Mouse (Mus musculus) intestine, embryonic 16.5 days (tissue): ENCODE measurements around the gene Jarid2. TPM values are rescaled to one million over a fixed set of nuclear protein-coding genes. Genes with fewer than 3 reads are reported as not detected.

Experiments used
- ATAC-seq: fragments of 200-750 bp; cut with Nextera tagmentation; 2 replicates; pipeline ENCODE4 v1.8.0; 2017; ENCODE audit warnings: moderate TSS enrichment, moderate library complexity
- H3K27ac ChIP-seq: fragments of 300-500 bp; sonication (generic); 2 replicates; pipeline ENCODE4 v1.5.1; 2014; ENCODE audit warnings: mild to moderate bottlenecking, low read length
- H3K27me3 ChIP-seq: fragments of 300-500 bp; sonication (generic); replicated peaks from 2 replicates; pipeline ENCODE4 v1.6.1; 2014; ENCODE audit warnings: low read length, control low read depth, mixed read lengths; ENCODE audit not compliant: control insufficient read depth, insufficient read depth
- H3K36me3 ChIP-seq: fragments of 300-500 bp; sonication (generic); 2 replicates; pipeline ENCODE4 v1.6.1; 2014; ENCODE audit warnings: low read length, control low read depth; ENCODE audit not compliant: control insufficient read depth, insufficient read depth
- H3K4me1 ChIP-seq: fragments of 300-500 bp; sonication (generic); 2 replicates; pipeline ENCODE4 v1.6.1; 2014; ENCODE audit warnings: low read length, control low read depth, mixed read lengths; ENCODE audit not compliant: control insufficient read depth, insufficient read depth
- H3K4me2 ChIP-seq: fragments of 300-500 bp; sonication (generic); 2 replicates; pipeline ENCODE4 v1.6.1; 2014; ENCODE audit warnings: low read depth, low read length, control low read depth
- H3K4me3 ChIP-seq: fragments of 300-500 bp; sonication (generic); 2 replicates; pipeline ENCODE4 v1.5.1; 2014; ENCODE audit warnings: mild to moderate bottlenecking, low read length
- H3K9ac ChIP-seq: fragments of 300-500 bp; sonication (generic); 2 replicates; pipeline ENCODE4 v1.6.1; 2014; ENCODE audit warnings: low read depth, low read length
- H3K9me3 ChIP-seq: fragments of 300-500 bp; sonication (generic); 2 replicates; pipeline ENCODE4 v1.6.1; 2016; ENCODE audit warnings: low read length, control low read depth; ENCODE audit not compliant: control insufficient read depth
- WGBS: fragments of 180-500 bp; shearing (Covaris S2); extraction: QIAGEN DNeasy Blood & Tissue Kit; methylation state at CpG from one replicate; pipeline ENCODE4 v1.1.7; 2014; 5-methylcytosine and 5-hydroxymethylcytosine counted together
- polyA plus RNA-seq: library from polyadenylated mRNA; unstranded; fragments of >200 nt; fragmentation: Nextera tagmentation; extraction: Ambion mirVana; gene quantifications from 2 replicates; pipeline ENCODE4 v1.2.1, GENCODE M21; 2015

Jarid2 gene
- 19.2 and 22.0 TPM in 2 replicates for polyA plus RNA-seq

DNA sequence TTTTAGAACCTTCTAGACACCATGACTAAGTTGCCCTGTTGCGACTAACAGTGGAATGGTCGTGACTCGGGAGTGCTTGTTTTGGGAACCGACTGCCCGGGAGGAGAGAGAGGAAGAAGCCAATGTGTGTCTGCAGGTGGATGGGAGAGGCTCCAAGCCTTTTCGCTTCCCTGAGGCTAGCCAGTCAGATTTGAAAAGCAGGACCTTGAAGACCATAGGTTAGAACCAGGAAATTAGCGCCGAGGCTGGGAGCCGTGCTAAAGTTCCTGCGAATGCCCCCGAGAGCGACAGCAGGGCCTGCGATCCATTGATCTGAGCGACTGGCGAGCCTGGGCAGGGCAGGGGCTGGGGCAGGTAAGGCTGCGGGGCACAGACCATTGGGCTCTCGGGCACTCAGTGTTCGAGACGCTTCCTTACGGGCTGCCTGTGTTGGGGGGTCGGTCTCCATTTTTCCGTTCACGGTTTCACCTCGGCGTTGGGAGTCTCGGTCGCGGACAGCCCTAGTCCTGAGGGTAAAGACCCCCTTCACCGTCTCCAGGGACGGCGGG, at the start of gene Jarid2:
Jarid2 (plus strand) TSS at position 51 of the 548 bp plus-strand sequence.
- no peaks in the 10 kb centered on the region for H3K36me3 ChIP-seq
- ATAC-seq = no peak
- WGBS = 3% methylated on average over 31 of the region's 31 CpGs
- no peaks in the 10 kb centered on the region for H3K9me3 ChIP-seq
- H3K9ac ChIP-seq = peak within 1 kb of the TSS; percentile 95
- H3K27me3 ChIP-seq = no peaks in the 10 kb centered on the region
- peaks cover 5% of the 10 kb centered on the region for H3K4me1 ChIP-seq
- peak within 1 kb of the TSS; percentile 93 for H3K4me2 ChIP-seq
- H3K27ac ChIP-seq = peak within 1 kb of the TSS; percentile 87
- H3K4me3 ChIP-seq = peak within 1 kb of the TSS; percentile 82

DNA sequence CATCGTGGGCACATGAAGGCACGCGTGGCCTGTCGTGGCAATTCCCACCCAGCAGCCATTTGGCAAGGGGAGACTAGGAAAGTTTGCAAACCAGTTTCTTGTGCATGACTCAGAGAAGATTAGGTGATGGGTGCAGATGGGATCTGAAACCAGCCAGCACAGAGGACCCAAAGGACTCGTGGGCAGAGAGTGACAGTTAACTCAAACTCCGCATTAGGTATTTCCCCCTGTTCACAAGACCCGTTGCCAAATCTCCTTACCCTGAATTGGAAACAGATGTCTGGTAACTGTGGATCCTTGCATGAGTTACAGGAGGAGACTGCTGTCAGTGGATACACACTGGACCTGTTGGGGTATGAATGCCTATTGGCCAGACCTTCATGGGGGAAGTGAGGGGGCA, 48.2 kb upstream of the Jarid2 start:
- 80% methylated on average over 7 of the region's 7 CpGs for WGBS
- H3K4me3 ChIP-seq = no peak overlapping the region

GRCm38 (mm10) chr13:44688140-44688539, 41.1 kb upstream of the Jarid2 start:
- H3K27me3 ChIP-seq = no peaks in the 10 kb centered on the region
- no peaks in the 10 kb centered on the region for H3K36me3 ChIP-seq
- no peak for ATAC-seq
- H3K9me3 ChIP-seq = no peaks in the 10 kb centered on the region
- H3K4me1 ChIP-seq = no peaks in the 10 kb centered on the region
- no peak overlapping the region for H3K9ac ChIP-seq
- H3K4me3 ChIP-seq = no peak overlapping the region
- no peak overlapping the region for H3K4me2 ChIP-seq
- no peak overlapping the region for H3K27ac ChIP-seq
- 48% methylated on average over 3 of the region's 3 CpGs for WGBS

More for the DNA sequence above, 48.2 kb upstream of the Jarid2 start:
- Histone ChIP-seq H3K36me3 (no peaks in the 10 kb centered on the region), H3K4me2 (no peak overlapping the region), H3K4me1 (no peaks in the 10 kb centered on the region), H3K9ac (no peak overlapping the region), H3K27me3 (no peaks in the 10 kb centered on the region), H3K27ac (no peak overlapping the region), H3K9me3 (peaks cover 6% of the 10 kb centered on the region)
- ATAC-seq = no peak

DNA sequence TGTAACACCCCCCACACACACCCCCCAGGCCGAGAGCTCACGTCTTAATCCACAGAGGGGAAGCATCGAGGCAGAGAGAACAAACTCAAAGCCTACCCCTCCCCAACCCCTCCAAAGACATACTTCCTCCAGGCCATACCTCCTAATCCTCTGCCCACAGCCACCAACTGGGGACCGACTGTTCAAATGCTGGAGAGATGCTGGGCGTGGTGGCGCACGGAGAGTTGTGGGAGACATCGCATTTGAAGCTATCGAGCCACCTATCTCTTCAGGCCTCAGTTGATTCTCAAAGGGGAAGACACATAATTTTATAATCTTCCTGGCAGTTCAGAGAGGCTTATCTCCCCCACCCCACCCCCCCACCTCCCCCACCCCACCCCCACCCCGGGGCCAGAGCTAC, 31.6 kb upstream of the Jarid2 start:
- Histone ChIP-seq H3K36me3 (no peaks in the 10 kb centered on the region), H3K9ac (no peak overlapping the region), H3K27me3 (no peaks in the 10 kb centered on the region), H3K4me3 (no peak overlapping the region), H3K27ac (no peak overlapping the region), H3K4me1 (no peaks in the 10 kb centered on the region), H3K9me3 (no peaks in the 10 kb centered on the region), H3K4me2 (no peak overlapping the region)
- no peak for ATAC-seq
- 84% methylated on average over 10 of the region's 10 CpGs for WGBS

DNA sequence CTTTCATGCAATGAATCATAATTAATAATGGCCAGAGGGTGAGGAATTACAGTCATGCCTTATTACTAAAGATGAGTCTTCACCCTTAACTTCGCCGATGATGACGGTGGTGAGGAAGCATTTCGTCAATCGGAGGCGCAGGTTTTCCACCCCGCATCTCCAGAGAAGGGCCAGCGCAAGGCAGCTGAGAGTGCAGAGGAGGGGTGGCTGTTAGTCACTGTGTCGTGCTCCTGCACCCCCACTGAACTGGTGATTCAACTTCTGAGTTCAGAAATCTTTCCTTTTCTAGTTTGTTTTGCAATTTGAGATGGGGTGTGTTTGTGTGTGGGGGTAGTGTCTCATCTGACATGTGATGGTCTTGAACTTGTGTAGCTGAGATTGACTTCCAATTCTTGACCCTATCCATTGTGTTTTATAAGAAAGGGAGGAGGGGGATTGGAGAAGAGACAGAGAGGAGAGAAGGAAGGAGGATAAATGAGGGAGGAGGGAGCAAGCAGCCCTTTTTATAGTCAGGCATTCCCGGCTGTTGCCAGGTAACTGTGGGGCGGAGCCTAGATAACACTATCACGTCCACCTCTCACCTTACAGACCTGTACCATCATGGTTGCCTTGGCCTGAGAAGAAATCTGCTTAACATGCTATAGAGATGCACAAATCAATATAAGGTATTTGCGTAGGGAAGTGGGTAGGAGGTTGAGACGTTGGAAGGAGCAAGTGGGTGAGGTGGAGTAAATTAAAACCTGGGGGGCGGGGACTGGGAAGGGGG, 25.1 kb upstream of the Jarid2 start:
- no peak overlapping the region for H3K9ac ChIP-seq
- no peak overlapping the region for H3K4me2 ChIP-seq
- WGBS = 80% methylated on average over 15 of the region's 15 CpGs
- no peaks in the 10 kb centered on the region for H3K4me1 ChIP-seq
- H3K27me3 ChIP-seq = no peaks in the 10 kb centered on the region
- no peak overlapping the region for H3K27ac ChIP-seq
- H3K9me3 ChIP-seq = no peaks in the 10 kb centered on the region
- no peak overlapping the region for H3K4me3 ChIP-seq
- no peaks in the 10 kb centered on the region for H3K36me3 ChIP-seq
- ATAC-seq = peak; percentile 76; the same call in 1 of the 2 replicates

DNA sequence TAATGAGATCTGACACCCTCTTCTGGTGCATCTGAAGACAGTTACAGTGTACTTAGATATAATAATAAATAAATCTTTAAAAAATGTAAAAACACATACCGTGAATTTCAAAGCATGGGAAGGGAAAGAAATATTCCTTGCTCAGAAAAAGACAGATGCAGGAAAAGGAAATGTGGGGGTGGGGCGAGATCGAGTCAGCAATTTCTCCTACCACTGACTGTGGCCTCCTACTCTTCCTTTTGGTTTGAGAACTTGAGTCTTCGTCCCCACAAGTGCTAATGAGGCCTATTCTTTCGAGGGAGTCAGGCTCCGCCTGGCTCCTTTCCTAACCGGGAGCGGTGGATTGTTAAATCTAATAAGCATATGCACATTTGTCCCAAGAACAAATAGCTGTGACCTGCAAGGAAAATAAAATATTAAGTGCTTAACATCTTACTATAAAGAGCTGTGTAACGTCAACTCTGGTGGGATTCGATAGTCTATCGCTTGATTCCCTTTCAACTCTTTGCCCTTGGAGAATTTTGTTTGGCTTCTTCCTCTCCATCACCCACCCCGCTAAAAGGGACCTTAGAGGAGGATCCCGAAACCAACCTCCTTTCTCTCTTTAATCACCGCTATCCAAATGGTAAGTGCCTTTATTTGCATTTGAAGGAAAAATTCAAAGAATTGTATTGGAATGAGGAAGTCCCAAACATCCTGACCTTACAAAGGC, 24.1 kb upstream of the Jarid2 start:
- no peak overlapping the region for H3K27ac ChIP-seq
- WGBS = 56% methylated on average over 14 of the region's 14 CpGs

GRCm38 (mm10) chr13:44705743-44706044, 23.6 kb upstream of the Jarid2 start:
- Histone ChIP-seq H3K27me3 (no peaks in the 10 kb centered on the region), H3K27ac (no peak overlapping the region), H3K9ac (no peak overlapping the region), H3K4me1 (no peaks in the 10 kb centered on the region), H3K4me2 (no peak overlapping the region), H3K36me3 (no peaks in the 10 kb centered on the region), H3K4me3 (no peak overlapping the region), H3K9me3 (no peaks in the 10 kb centered on the region)
- 72% methylated on average over 7 of the region's 7 CpGs for WGBS
- ATAC-seq = no peak

More for the DNA sequence above, 24.1 kb upstream of the Jarid2 start:
- H3K4me1 ChIP-seq = no peaks in the 10 kb centered on the region
- no peak overlapping the region for H3K9ac ChIP-seq
- H3K4me2 ChIP-seq = no peak overlapping the region
- ATAC-seq = no peak
- no peaks in the 10 kb centered on the region for H3K27me3 ChIP-seq
- no peak overlapping the region for H3K4me3 ChIP-seq
- no peaks in the 10 kb centered on the region for H3K9me3 ChIP-seq
- no peaks in the 10 kb centered on the region for H3K36me3 ChIP-seq

DNA sequence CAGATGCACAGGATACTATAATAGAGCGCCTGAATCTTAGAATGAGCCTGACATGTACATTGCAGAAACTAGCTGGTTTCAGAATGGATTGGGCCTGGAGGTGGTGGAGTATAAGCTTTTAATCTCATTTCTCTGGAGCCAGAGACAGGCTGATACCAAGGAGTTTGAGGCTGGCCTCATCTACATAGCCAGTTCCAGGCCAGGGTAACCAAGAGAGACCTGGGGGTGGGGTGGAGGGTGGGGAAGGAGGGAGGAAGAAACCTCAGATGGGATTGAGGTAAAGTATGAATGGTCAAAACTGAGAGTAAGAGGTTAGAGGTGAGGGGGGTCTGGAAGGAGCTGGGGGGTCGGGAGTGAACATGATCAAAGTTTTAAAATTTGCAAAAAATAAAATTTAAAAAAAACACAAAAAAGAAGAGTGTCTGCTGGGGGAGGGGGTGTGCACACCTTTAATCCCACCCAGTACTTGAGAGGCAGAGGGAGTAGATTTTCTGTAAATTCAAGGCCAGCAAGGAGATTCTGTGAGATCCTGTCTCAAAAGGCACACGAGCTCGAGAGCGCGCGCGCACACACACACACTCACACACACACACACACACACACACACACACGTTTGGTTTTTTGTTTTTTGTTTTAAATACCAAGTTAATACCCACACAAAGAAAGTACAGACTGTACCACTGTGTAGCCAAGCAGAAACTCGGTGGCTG, 22.9 kb upstream of the Jarid2 start:
- Histone ChIP-seq H3K4me2 (no peak overlapping the region), H3K4me1 (no peaks in the 10 kb centered on the region), H3K27ac (no peak overlapping the region), H3K9ac (no peak overlapping the region), H3K27me3 (no peaks in the 10 kb centered on the region), H3K4me3 (no peak overlapping the region), H3K9me3 (no peaks in the 10 kb centered on the region), H3K36me3 (no peaks in the 10 kb centered on the region)
- ATAC-seq = no peak
- 82% methylated on average over 10 of the region's 10 CpGs for WGBS

GRCm38 (mm10) chr13:44707176-44707575, 22.1 kb upstream of the Jarid2 start:
- ATAC-seq = no peak
- 80% methylated on average over 5 of the region's 5 CpGs for WGBS
- no peak overlapping the region for H3K4me2 ChIP-seq
- no peaks in the 10 kb centered on the region for H3K9me3 ChIP-seq
- H3K36me3 ChIP-seq = no peaks in the 10 kb centered on the region
- H3K27me3 ChIP-seq = no peaks in the 10 kb centered on the region
- no peak overlapping the region for H3K4me3 ChIP-seq
- H3K27ac ChIP-seq = no peak overlapping the region
- H3K4me1 ChIP-seq = no peaks in the 10 kb centered on the region
- no peak overlapping the region for H3K9ac ChIP-seq
